Mouse (Mus musculus) embryonic fibroblast, embryonic 13.5 days (primary cell): ENCODE measurements around the gene Polr2l.

Experiments
- CTCF ChIP-seq: IDR thresholded peaks from 2 replicates; pipeline ENCODE4 v1.5.1; 2011; ENCODE audit warnings: mild to moderate bottlenecking, control low read depth, low read length, moderate library complexity, borderline replicate concordance; ENCODE audit not compliant: insufficient read depth
- POLR2A ChIP-seq: IDR thresholded peaks from 2 replicates; pipeline ENCODE4 v1.6.1; 2011; ENCODE audit warnings: low read depth, mild to moderate bottlenecking, control low read depth, low read length, moderate library complexity

GRCm38 (mm10) chr7:141460391-141461113 is 14.4 kb downstream of the Polr2l start, which contains the start of gene Cracr2b:
- no peak for TF ChIP-seq CTCF
- no peak for TF ChIP-seq POLR2A
